Mouse (Mus musculus): ENCODE measurements around the gene Secisbp2. TPM values are rescaled to one million over a fixed set of nuclear protein-coding genes. Genes with fewer than 3 reads are reported as not detected.
A peak's percentile ranks its signal among the peaks of the same experiment; 100 is the strongest.

Secisbp2 gene
- total RNA-seq, 2 experiments from 2014 or later: 18.7 to 19.1 TPM

DNA sequence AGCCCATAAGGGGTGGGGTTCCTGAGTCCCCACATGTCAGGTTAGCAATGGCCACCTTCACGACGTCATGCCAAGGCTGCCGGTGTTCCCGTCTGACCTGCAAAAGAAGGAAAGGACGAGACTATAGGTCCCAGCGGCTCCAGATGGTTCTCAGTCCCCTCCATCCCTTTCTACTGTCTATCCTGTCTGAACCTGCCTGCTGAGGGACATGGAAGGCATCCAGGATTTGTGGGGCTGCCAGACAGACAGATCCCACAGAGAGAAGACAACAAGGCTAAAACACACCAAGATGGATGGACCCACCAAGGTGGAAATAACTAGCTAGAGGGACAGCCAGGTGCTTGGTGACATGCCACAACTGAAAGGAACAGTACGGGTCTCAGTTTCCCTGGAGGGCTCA lies 73.9 kb downstream of the Secisbp2 start:
- intact Hi-C loops (cut with DNase I): no loop called here
- no peak for TF ChIP-seq CTCF (IDR thresholded peaks at IDR 0.05)
- no peak overlapping the region for H3K27ac ChIP-seq
- DNase-seq (ENCODE audit: extremely low spot score in 1 of 2, low spot score in 2 of 2): no peak
- H3K4me3 ChIP-seq: no peak overlapping the region

GRCm38 (mm10) chr13:51725926-51726574 lies 74.6 kb downstream of the Secisbp2 start:
- no peak for DNase-seq (ENCODE audit: extremely low spot score in 1 of 2, low spot score in 2 of 2)
- H3K4me3 ChIP-seq: no peak overlapping the region
- intact Hi-C loops (cut with DNase I): no loop called here
- TF ChIP-seq CTCF (IDR thresholded peaks at IDR 0.05): no peak
- no peak overlapping the region for H3K27ac ChIP-seq

DNA sequence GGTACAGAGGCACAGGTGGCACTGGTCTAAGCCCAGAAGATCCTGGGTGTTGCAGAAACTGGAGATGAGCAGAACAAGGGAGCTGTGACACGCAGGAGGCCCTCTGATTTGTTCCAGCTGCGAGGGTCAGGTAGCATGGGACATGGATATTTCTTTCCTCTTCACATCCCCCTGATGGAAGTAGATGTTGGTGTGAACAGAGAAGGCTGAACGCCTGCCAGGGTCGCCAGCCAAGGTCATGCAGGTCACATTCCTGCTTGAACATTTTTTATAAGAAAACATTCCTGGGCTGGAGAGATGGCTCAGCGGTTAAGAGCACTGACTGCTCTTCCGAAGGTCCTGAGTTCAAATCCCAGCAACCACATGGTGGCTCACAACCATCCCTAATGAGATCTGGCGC lies 75.9 kb downstream of the Secisbp2 start:
- intact Hi-C loops (cut with DNase I): no loop called here

GRCm38 (mm10) chr13:51729887-51730361 lies 78.4 kb downstream of the Secisbp2 start:
- TF ChIP-seq CTCF (IDR thresholded peaks at IDR 0.05): peak; percentile 44
- peak in 1 of 2 experiments; percentile 35 for DNase-seq (ENCODE audit: extremely low spot score in 1 of 2, low spot score in 2 of 2)
- H3K27ac ChIP-seq: no peak overlapping the region
- intact Hi-C loops (cut with DNase I): loop anchor here (5.0 kb wide), 1 partner anchor 42 kb away; no protein-coding TSS in a partner anchor
- no peak overlapping the region for H3K4me3 ChIP-seq

More for the DNA sequence above, 75.9 kb downstream of the Secisbp2 start:
- Histone ChIP-seq H3K27ac (no peak overlapping the region), H3K4me3 (no peak overlapping the region)
- DNase-seq (ENCODE audit: extremely low spot score in 1 of 2, low spot score in 2 of 2): no peak
- no peak for TF ChIP-seq CTCF (IDR thresholded peaks at IDR 0.05)

DNA sequence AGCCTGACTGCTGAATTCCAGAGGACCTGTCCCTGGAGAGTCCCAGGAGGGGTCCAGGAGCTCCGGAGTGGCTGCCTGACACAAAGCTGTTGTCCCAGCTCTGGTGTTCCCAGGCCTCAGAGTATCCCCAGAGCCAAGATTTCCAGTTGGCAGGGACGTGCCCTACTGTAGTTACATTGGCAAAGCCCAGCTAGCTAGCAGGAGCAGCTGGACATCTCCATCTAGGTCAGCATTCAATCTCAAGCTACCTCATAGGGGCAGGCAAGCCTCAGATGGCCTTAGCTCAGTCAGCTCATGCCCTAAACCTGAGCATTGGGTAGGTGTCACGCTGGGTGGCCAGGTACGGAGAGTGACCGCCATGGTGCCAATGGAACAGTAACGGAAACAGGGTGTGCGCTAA lies 80.0 kb downstream of the Secisbp2 start:
- intact Hi-C loops (cut with DNase I): loop anchor here (5.0 kb wide), 1 partner anchor 41 kb away; no protein-coding TSS in a partner anchor
- no peak for DNase-seq (ENCODE audit: extremely low spot score in 1 of 2, low spot score in 2 of 2)
- Histone ChIP-seq H3K4me3 (no peak overlapping the region), H3K27ac (no peak overlapping the region)
- no peak for TF ChIP-seq CTCF (IDR thresholded peaks at IDR 0.05)

- TF ChIP-seq CTCF (IDR thresholded peaks at IDR 0.05): no peak
- no peak overlapping the region for H3K27ac ChIP-seq
- H3K4me3 ChIP-seq: no peak overlapping the region
- DNase-seq (ENCODE audit: extremely low spot score in 1 of 2, low spot score in 2 of 2): no peak
- intact Hi-C loops (cut with DNase I): loop anchor here (2.0 to 5.0 kb wide), 2 partner anchors 40 to 61 kb away; partner anchors contain the start of gene Sema4d
Observed at GRCm38 (mm10) chr13:51732097-51732664, 80.7 kb downstream of the Secisbp2 start.

Other genes starting within 250 kb of the Secisbp2 start
- gene S1pr3, start 243.1 kb upstream of the Secisbp2 start, total RNA-seq (2021): 1 to 10 TPM; 7.1 TPM
- 100 to 1,000 TPM; 234 to 242 TPM for gene Shc3, start 82.3 kb upstream of the Secisbp2 start, total RNA-seq (2021)
- gene Cks2, start 6.5 kb upstream of the Secisbp2 start, total RNA-seq (2021): 1 to 10 TPM; 1.4 to 1.7 TPM
- 10 to 100 TPM; 69.0 to 83.6 TPM for gene Sema4d, start 142.1 kb downstream of the Secisbp2 start, total RNA-seq (2021)
- gene Gadd45g, start 195.0 kb downstream of the Secisbp2 start, total RNA-seq (2021): 10 to 100 TPM; 16.7 to 29.3 TPM

Data from left cerebral cortex, adult 2 months (tissue).